Mouse (Mus musculus): ENCODE measurements around the gene Zfp648. TPM values are rescaled to one million over a fixed set of nuclear protein-coding genes. Genes with fewer than 3 reads are reported as not detected.

Gene Zfp648
- not detected for total RNA-seq (2021)
- long read RNA-seq, experiment 1 = 0 reads
- long read RNA-seq, experiment 2 = 0 reads

DNA sequence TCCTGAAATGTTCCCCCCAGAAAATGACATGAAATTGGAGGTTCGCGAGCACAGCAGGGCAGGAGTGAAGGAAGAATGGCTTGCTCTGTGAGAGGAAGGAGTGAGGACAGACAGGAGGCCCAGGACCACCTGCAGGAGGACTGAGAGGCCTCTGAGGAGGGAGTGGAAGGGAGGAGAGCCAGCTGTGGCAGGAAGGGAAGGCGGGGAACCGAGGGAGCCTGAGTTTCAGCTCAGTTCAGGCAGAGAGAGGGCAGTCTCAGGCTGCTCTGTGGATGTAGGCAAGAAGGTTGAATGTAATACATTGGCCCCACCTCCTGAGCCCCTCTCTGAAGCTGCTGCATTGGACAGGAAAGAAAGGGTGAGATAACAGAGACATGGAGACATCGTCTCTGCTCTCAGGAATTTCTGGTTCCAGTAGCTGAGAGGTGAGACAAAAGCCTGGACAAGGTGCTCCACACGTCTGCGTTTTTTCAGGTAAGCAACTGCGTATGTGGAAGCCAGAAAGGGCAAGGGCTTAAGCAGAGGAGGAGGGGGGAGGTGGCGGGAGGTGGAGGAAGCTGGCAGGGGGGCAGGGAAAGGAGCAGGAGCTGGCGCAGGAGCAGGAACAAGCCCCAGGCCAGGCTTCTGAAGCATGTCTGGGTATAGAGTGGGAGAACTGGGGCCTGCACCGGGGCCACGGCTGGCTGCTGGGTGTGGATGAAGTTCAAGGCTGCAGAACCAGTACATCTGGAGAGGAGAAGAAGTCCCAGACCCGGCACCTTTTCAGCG is at the start of gene Zfp648:
TSS of gene Zfp648 (plus strand) at position 233 of the 768 bp plus-strand sequence.
- DNase-seq (ENCODE audit: low spot score) = no peak

DNA sequence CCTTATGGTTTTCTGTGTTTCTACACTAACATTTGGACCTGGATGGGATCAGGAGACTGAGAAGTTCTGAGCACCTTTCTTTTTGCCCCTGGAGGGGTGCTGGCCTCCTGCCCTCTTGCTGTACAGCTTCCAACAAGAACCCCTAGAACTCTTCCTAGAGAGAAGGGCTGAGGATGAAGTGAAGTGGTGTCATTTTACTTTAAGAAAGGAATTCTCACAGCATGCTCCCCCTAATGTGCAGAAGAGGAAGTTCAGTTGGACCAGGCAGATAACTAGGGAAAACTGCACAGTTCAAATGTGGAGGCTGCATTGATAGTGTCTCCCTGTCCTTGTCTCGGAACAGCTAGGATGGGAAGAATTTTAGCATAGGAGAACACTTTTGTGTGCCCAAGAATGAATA is 48.4 kb upstream of the Zfp648 start:
- DNase-seq (ENCODE audit: low spot score) = peak; percentile 3

DNA sequence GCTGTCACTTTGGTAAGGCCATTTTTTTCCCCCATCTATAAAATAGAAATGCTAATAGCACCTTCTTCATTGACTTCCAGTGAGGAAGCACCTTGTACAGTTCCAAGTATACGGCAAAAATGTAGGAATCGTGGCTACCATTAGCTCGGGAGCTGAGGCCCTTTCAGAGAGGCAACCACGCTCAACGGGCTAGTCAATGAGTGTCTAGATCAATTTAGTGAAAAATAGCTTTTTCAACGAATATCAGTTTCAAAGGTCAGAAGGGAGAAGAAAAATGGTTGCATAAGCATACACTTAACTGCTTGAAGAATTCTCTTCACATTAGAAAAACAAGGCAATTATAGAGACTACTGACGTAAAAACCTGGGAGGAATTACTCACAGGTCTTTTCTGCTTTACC is 47.2 kb upstream of the Zfp648 start:
- peak; percentile 0 for DNase-seq (ENCODE audit: low spot score)

DNA sequence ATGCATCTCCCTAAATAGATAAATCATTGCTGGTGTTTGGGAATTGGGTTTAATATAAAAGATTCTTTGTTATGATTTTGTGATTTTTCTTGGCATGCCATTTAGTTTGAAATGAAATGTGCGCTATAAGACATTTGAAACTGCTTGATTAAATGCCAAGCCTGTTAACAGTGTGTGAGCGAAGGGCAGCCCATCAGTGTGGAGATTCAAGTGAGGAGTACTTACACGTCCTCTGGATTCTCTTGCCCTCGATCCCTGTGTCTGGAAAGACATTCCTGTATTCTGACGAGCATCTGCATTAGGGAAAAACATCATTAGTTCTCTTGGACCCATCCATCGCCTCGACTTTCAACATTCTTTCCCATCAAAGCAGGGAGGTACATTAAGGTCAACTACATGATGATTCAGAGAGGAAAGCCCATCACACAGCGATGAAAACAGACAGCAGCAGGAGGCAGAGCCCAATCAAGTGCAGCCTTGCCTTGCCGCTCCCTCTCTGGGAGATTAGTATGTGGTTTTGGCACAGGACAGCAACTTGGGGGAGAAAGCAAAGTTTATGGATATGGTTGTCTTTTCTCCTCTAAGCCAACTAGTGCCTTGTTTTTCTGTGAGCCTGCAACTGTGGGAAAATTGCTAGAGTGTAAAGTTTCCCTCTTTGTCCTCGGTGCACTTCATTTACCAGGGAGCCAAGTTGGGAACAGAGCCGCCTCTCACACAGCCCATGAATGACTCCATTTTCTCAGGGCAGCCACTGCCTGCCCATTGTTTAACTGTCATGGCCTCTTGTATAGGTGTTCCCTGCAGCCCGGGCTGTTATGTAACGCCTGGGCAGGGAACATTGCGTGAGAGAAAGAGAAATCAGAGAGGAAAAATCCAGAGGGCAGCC is 44.6 kb upstream of the Zfp648 start:
- peak; percentile 51 for DNase-seq (ENCODE audit: low spot score)

DNA sequence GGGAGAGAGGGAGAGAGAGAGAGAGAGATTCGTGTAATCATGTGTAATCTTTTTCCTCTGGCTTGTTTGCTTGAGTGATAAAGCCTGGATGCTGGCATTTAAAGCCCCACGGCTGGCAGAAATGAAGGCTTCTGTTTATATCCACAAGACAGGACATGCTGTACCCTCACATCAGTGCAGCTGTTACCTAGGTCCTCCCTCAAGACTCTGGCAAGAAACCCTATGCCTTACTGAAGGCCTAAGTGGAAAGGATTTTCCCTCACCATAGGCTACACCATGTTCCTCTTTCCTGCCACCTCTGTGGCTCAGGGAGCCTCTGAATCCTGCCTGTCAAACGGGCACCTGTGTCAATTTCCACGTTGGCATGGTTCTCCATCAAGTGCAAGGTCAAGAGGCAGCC is 43.9 kb upstream of the Zfp648 start:
- DNase-seq (ENCODE audit: low spot score) = peak; percentile 83

DNA sequence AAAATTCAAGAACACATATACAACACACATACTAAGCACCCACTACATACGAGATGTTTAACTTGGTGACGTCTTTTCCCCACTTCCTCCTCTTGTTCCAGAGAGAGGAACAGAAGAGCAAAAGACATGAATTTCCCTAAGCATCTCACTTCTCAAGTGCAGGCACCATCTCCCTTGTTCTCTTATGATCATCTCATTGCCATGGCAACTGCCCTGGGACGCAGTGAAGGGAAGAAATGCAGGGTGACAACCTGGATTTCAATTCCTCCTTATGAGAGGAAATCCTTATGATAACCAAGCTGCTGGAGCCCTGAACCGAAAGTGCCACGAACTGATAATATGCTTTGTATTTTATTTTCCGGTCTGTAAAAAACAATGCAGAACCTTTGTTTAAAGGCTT is 33.3 kb upstream of the Zfp648 start:
- no peak for DNase-seq (ENCODE audit: low spot score)

DNA sequence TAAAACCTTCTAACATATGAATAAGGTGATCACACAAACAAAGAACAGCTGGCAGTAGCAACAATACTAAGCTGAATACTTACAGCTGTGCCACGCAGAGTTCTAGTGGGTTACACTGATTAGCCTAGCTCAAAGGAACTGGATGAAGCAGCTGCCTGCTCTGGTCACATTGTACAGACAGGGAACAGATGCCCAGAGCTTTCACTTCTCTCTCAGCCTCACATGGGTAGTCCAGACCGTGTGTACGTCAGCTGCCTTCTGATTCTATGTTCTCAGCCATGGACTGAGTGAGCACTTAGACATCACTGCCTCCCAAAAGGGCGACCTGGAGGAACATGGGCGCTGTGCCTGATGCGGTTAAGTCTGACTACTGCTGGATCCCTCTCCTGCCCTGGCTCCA is 25.7 kb upstream of the Zfp648 start:
- no peak for DNase-seq (ENCODE audit: low spot score)

DNA sequence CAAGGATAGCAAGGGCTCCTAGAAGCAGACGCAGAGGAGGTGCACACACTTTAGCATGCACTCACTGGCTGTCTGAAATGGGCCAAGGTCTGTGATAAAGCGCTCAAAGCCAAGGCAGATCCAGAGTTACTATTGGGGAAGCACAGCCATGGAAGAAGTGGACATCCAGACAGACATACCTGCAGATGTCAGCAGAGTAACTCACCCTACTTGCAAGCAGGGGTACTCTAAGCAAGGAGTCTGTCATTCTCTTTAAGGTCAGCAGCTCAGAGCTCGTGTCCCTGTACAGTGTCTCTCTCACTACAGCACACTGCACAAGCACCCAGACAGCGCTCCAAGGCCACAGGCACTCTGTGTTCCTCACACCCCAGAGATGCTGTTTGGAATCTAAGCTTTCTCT is 23.2 kb upstream of the Zfp648 start:
- no peak for DNase-seq (ENCODE audit: low spot score)

DNA sequence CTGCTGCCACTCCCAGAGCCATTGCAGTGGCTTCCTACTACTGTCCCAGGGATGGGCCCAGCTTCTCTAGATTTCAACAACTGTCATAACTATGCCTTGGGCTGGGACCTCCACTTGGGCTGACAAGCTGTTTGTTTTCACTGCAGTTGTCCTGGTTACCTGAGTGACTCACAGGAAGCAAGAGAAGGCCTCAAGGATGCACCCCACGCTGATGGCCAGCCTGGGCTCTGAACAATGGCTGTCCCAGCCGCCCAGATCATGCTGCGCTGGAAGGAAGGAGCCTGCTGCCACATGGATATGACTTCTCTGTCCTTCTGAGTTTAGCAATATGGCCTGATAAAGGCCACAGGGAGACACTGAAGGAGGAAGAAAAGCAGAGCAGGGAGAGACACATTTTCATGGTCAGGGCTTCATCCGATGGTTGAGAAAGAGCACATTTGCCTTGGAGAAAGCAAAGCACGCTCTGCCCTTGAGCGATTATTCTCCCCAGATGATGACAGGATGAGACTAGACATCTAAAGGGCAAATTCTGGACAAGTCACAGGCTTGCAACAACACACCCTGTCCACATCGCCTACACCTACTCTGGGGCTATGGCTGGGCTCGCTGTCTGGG is 22.3 kb upstream of the Zfp648 start:
- no peak for DNase-seq (ENCODE audit: low spot score)

DNA sequence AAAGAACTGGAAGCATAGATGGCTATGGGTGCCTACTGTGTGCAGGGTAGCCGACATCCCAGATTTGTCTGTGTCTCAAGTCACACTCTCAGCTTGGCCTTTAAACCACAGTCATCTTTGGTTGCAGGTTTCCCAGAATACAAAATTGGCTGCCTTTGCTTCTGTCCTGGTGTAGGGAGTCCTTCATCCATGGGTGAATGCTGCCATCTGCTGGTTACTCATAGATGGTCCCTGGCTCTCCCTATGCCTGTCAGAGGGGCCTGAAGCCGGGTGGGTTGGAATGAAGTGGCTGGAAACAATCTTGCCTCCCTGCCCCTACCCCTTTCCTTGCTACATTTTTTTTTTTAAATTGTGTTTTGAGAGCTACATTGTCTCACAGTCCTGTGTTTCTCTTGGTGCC is 20.0 kb upstream of the Zfp648 start:
- DNase-seq (ENCODE audit: low spot score) = peak; percentile 90

DNA sequence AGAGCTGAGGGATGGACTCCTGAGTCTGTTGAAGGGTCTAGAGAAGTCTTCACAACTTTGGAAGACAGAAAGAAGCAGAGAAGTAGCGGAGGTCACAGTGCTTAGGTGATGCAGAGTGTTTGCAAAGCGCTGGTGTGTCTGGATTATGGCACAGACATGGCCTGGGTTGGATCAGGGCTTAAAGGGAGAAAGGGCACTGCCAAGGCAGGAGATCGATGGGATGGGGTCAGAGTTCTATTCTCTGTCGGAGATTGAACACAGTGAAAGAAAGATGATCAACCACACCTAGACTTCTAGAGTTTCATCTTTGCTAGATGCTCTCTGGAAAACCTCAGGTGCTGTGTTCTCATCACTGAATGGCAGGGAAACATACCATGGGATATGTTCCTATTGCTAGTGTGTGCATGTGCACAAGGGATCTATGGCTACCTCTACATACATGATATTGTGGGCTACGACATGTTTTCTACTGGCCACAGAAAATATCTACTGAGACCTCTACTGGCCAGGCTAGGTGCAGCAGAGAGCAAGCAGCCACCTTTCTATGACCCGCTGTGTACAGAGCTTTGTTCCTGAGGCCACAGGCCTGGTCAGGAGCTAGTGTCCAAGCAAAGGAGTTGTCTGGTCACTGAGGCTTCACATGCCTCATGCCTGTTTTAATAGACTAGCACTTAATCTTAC is 18.5 kb upstream of the Zfp648 start:
- no peak for DNase-seq (ENCODE audit: low spot score)

DNA sequence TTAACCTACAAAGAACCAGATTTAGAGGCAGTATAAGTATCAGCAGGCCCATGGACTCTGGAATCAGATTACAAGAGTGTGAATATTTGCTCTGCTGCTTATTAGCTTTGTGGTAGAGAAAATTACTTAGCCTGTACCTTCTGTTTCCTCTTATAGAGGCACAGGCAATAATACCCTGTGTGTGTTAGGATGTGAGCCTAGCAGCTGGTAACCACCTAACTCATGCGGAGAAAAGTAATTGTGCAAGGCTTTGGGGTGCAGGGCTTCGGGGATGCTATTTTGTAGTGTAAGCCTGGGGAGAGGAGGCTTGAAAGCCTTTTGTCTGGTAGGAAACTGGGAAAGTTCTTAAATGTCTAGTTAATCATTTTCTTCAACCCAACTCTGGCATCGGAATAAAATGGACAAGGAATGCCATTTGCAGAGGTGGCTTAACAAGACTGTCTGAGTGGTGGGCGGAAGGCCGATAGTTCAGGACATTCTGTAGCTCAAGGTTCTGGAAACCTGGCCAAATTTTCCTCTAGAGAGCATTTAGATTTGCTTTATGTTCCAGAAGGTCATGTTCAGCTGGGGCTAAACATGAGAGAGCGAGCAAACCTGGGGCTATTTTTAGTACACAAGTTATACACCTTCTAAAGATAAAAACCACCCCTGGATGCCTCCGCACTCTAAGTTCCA is 17.8 kb upstream of the Zfp648 start:
- DNase-seq (ENCODE audit: low spot score) = no peak

DNA sequence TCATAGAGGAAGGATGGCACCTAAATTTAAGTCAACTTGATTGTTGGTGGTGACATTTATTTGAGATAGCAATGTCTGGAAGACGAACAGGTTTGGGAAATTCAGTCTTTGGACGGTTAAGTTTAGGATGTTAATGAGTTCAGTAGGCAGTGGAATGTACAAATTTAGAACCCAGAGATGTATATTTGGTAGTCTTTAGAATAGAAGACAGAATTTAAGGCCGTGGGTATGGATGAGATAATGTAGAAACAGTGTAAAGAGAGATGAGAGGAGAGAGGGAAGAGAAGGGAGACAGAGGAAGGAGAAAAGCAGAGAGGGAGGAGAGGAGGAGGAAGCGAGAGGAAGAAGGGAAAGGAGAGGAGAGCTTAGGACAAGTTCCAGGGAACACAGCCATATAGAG is 12.8 kb upstream of the Zfp648 start:
- no peak for DNase-seq (ENCODE audit: low spot score)

DNA sequence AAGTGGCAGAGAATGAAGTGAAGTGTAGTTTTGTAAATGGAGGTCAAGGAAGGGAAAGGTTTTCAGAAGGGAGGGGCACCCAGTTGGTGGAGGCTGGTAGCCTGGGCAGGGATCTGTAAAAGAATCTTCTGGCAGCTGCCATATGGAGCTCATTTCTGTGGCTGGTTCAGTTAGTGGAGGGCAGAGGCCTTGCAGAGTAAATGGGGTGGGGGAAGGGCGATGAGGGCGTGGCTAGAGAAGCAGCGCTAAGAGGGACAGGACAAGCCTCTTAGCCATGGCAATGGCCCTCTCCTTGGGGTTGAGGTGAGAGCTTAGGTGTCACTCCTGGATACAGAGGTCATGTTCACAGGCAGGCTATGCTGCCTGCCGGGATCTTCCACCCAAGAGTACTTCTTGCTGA is 12.4 kb upstream of the Zfp648 start:
- DNase-seq (ENCODE audit: low spot score) = no peak

DNA sequence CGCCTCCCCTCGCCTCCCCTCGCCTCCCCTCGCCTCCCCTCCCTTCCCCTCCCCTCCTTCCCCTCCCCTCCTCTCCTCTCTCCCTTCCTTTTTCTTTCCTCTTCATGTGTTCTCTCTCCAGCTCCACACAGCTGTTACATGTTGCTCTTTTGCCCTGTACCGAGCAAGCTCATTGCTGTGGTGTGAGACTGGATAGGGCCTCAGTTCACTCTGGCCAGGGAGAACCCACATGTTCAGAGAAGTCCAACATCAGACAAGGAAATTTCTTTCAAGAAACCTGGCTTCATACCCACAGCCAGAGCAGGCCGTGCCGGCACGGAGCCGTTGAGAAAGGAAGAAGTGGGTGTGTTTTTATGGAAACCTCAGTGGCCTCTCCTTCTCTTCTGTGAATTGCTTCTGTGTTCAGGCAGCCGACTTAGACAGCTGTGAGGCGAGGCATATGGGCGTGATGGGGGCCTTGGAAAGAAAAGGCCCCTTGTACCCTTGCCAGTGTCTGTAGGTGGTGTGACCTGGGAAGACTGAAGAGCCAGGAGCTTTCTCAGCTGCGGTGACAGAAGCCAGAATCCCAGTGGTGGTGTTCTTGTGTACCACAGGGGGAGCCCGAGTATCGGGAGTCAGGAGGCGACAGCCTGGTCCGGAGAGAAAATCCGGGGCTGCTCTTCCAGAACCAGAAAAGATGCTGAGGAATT is 11.0 kb upstream of the Zfp648 start:
- peak; percentile 20 for DNase-seq (ENCODE audit: low spot score)

DNA sequence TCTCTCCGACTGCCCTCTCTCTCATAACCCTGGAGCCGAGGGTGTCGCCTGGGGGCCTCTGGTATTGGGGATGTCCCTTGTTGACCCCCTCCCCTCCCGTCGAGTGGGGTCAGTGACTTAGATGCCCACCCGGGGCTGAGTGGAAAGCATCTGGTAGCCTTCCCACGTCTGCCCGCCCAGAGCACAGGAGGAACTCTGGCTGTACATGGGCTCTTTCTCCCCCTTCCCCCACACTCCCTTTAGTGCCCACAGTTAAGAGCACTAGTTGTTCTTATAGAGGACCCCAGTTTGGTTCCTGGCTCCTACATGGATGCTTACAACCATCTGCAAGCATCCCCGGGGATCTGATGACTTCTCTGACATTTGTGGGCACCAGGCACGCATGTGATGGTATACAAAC is 2.1 kb upstream of the Zfp648 start:
- DNase-seq (ENCODE audit: low spot score) = no peak

DNA sequence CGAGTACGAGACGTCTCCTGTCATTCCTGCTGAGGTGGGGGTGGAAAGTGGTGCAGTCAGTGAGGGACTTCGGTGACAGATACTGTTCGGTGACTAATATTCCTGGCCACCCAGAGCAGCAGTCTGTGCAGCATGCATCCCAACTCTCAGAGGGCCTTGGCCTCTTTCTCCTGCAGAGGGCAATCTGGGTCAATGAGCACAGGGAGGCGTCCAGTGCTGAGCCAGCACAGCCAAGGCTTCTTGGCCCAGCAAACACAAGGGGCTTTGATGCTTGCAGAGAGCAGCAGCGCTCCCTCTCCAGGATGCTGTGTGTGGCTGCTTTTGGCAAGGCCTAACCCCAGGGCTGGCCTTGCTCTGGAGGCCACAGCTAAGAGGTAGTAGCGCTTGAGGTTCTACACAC is 1.6 kb downstream of the Zfp648 start:
- DNase-seq (ENCODE audit: low spot score) = no peak

DNA sequence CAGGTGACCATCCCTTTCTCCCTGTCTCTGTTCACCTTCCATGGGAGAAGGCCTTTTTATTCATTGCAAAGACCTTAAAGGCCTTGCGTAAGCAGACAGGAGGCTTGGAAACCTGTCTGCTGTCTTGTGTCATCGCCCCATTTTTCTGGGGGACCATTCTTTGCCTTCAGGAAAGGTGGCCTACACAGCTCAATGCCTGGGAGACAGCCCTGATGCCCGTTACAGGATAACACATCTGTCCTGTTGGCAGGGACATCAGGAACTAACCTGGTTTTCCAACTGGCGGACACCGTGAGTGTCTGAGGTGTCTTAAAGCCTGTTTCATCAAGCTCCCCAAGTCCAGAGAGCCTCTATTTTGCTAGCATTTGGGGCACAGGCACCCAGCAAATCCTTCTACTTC is 2.4 kb downstream of the Zfp648 start:
- no peak for DNase-seq (ENCODE audit: low spot score)

DNA sequence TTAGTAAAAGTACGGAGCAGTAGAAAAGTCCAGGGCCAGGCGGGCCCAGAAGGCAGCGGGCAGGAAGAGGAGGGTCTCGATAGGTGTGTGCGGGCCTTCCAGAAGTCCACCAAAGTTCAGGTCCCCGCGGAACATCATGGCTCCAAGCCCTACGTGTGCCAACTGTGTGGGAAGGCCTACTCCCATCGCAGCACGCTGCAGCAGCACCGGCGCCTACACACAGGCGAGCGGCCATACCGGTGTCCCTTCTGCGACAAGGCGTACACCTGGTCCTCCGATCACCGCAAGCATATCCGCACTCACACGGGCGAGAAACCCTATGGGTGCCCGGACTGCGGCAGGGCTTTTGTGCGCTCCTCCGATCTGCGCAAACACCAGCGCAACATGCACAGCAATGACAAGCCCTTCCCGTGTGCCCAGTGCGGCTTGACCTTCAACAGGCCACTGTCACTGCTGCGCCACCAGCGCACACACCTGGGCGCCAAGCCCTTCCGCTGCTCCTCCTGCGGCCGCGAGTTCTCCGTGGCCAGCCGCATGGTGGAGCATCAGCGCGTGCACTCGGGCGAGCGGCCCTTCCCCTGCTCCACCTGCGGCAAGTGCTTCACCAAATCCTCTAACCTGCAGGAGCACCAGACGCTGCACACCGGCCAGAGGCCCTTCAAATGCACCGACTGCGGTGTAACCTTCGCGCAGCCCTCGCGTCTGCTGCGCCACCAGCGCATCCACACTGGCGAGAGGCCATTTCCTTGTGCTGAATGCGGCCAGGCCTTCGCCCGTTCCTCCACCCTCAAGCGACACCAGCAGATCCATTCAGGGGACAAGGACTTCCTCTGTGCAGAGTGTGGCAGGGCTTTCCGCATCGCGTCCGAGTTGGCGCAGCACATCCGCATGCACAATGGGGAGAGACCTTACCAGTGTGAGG is 3.9 kb downstream of the Zfp648 start:
- no peak for DNase-seq (ENCODE audit: low spot score)

All from gastrocnemius, adult 18-20 months (tissue).